In genomic region chr2:60632791-60633190, GRCm38 (mm10) we compare ENCODE assay signal across 20 mouse cellular contexts.
DNase-seq lines count a peak whose midpoint lies in the region; ATAC-seq lines count a peak whose summit lies in the region.
"Had no signal": no experiment of that assay in that cellular context is flagged by ENCODE, and none has a peak within 500 bp of the region (broad histone marks: within the 10 kb centered on the region; RNA-seq: fewer than 3 reads in every experiment).

No protein-coding gene starts in this region.

- no peak for ATAC-seq in inflammation-experienced regulatory T-cells, adult 6 months
- ATAC-seq: CD4-positive, CD25-positive, alpha-beta regulatory T cell, adult 4 months; forebrain, embryonic 16.5 days; hindbrain, embryonic 16.5 days had no signal

- peak; percentile 31 for DNase-seq in lung, postnatal 10 days
- no peak for DNase-seq in lung, postnatal 4 days
- DNase-seq in 3134 (ENCODE audit: extremely low read depth, insufficient read length, low spot score), result peak; percentile 70
- peak; percentile 77 for DNase-seq in Muller cell, postnatal 12 days (ENCODE audit: inconsistent ontology term)
- DNase-seq in lung, postnatal 36 days, result peak; percentile 13
- DNase-seq in cerebellum, postnatal 4 days (ENCODE audit: low spot score in 2 of 2), result no peak
- no peak for DNase-seq in cerebellum, postnatal 25 days
- DNase-seq: adrenal gland, adult 2 months; adrenal gland, postnatal 25 days; cerebellum, adult 18-20 months; cerebellum, adult 9-11 months; embryo, embryonic 11 days; gastrocnemius, postnatal 10 days; heart, adult 18-20 months; heart, postnatal 10 days; heart, postnatal 4 days had no signal

Comparison
In these comparisons a context has a peak if more than half of its experiments do, and no peak if none do; other contexts are left out.
1. DNase-seq: peak in lung, postnatal 10 days (single experiment), 3134 (single experiment), Muller cell, postnatal 12 days (single experiment) and lung, postnatal 36 days (single experiment); none in lung, postnatal 4 days (0 of 2), cerebellum, postnatal 4 days (0 of 2) and cerebellum, postnatal 25 days (0 of 2).